Mouse (Mus musculus) G1E (cell line): ENCODE measurements around the gene Echs1.

Experiments
- CTCF ChIP-seq: IDR thresholded peaks from 2 replicates; pipeline ENCODE4 v1.5.1; 2012; ENCODE audit warnings: low read depth, low read length, inconsistent platforms, mixed read lengths
- GATA1 ChIP-seq: IDR thresholded peaks from 2 replicates; pipeline ENCODE4 v1.6.1; 2012; ENCODE audit warnings: borderline replicate concordance, low read length, inconsistent platforms, mixed read lengths
- GATA2 ChIP-seq: IDR thresholded peaks from 2 replicates; pipeline ENCODE4 v1.6.1; 2012; ENCODE audit warnings: low read depth, low read length, inconsistent platforms, borderline replicate concordance
- POLR2AphosphoS5 ChIP-seq: IDR thresholded peaks from 2 replicates; pipeline ENCODE4 v1.6.1; 2012; ENCODE audit warnings: low read depth, low read length, inconsistent platforms; ENCODE audit not compliant: insufficient replicate concordance
- TAL1 ChIP-seq: conservative IDR thresholded peaks from 2 replicates; pipeline ENCODE4 v1.6.1; 2012; ENCODE audit warnings: low read depth, low read length, inconsistent platforms, mixed read lengths

DNA sequence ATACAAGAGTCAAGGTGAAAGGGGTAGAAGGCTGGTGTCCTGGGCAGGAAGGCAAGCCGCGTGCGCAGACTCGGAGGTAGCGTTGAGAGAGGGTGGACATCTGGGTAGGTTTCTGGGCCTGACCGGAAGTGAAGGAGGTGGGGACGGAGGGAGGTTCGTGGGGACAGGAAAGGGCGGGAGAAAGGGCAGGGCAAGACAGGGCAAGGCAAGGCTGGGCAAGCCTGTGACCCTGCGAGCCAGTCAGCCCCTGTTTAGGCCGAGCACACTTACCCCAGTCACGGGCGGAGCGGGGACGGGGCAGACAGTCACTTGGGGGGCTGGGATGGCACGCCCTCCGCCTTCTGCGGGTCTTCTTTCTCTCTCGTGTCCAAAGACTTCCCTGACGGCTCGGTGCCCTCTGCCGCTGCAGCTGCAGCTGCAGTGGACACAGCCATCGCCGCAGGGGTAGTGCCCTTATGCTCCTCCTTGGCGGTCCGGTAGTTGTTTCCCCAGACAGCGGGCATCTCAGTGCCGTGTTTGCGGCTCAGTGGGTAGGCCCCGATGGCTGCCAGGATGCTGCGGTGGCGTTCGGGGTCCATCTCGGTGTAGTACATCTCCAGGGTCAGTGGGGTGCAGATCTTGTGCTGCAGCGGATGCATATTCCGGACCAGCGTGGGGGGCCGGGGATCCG is 46.1 kb downstream of the Echs1 start:
- TF ChIP-seq CTCF: no peak
- TF ChIP-seq GATA2: no peak
- TF ChIP-seq GATA1: no peak
- no peak for TF ChIP-seq TAL1
- TF ChIP-seq POLR2AphosphoS5: no peak
